Comparison of ENCODE assay signal across 16 mouse cellular contexts in the genomic region with DNA sequence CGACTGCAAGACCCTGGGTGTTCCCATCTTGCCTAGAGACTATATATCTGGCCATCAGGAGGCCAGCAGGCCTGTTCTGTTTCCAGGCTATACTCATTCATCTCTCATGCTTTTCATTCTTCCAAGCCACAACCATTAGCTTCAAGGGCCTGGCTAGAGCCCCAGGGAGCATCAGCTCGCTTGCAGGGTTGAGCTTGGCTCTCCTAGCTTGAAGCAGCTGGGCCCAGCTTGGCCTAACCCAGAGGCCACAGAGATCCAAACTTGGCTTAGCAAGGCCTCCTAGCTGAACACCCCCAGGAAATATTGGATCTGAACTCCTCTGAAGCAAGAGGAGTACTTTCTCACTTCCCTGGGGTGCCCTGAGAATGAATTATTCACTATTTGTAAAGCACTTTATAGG. TPM values are rescaled to one million over a fixed set of nuclear protein-coding genes. Genes with fewer than 3 reads are reported as not detected.
DNase-seq lines count a peak whose midpoint lies in the region; ATAC-seq lines count a peak whose summit lies in the region.
"Had no signal": no experiment of that assay in that cellular context is flagged by ENCODE, and none has a peak within 500 bp of the region (broad histone marks: within the 10 kb centered on the region; RNA-seq: fewer than 3 reads in every experiment).

No protein-coding gene starts in this region.

- no peak overlapping the region for H3K27ac ChIP-seq in kidney, embryonic 15.5 days
- no peak overlapping the region for H3K27ac ChIP-seq in hindbrain, embryonic 12.5 days
- H3K27ac ChIP-seq in neural tube, embryonic 15.5 days (replicated peaks), result no peak overlapping the region
- H3K27ac ChIP-seq: embryonic facial prominence, embryonic 13.5 days; hindbrain, embryonic 15.5 days; midbrain, embryonic 13.5 days had no signal

- no peaks in the 10 kb centered on the region for H3K27me3 ChIP-seq in kidney, embryonic 15.5 days
- no peaks in the 10 kb centered on the region for H3K27me3 ChIP-seq in hindbrain, embryonic 12.5 days
- no peaks in the 10 kb centered on the region for H3K27me3 ChIP-seq in neural tube, embryonic 15.5 days (replicated peaks)
- H3K27me3 ChIP-seq: CH12.LX; embryonic facial prominence, embryonic 13.5 days; hindbrain, embryonic 15.5 days; midbrain, embryonic 13.5 days had no signal

- DNase-seq in kidney, adult 9 months, result peak; percentile 6
- DNase-seq in heart, postnatal 10 days, result peak; percentile 71 to 74
- DNase-seq in lung, adult 18-20 months, result peak; percentile 23 to 36
- peak; percentile 49 for DNase-seq in testis, postnatal 10 days (ENCODE audit: low spot score)
- DNase-seq: cerebellum, postnatal 36 days; lung, embryonic 14.5 days; right cerebral cortex, postnatal 14 days; thymus, adult 2 months had no signal

- H3K4me2 ChIP-seq in kidney, embryonic 15.5 days, result no peak overlapping the region
- no peak overlapping the region for H3K4me2 ChIP-seq in hindbrain, embryonic 12.5 days (replicated peaks)
- no peak overlapping the region for H3K4me2 ChIP-seq in neural tube, embryonic 15.5 days
- H3K4me2 ChIP-seq: embryonic facial prominence, embryonic 13.5 days; hindbrain, embryonic 15.5 days; lung, embryonic 14.5 days; midbrain, embryonic 13.5 days had no signal

- H3K36me3 ChIP-seq in kidney, embryonic 15.5 days, result no peaks in the 10 kb centered on the region
- H3K36me3 ChIP-seq in hindbrain, embryonic 12.5 days, result no peaks in the 10 kb centered on the region
- no peaks in the 10 kb centered on the region for H3K36me3 ChIP-seq in neural tube, embryonic 15.5 days
- H3K36me3 ChIP-seq: embryonic facial prominence, embryonic 13.5 days; hindbrain, embryonic 15.5 days; midbrain, embryonic 13.5 days had no signal

- peaks cover 4% of the 10 kb centered on the region; the same call in 1 of the 2 replicates for H3K9me3 ChIP-seq in kidney, embryonic 15.5 days (replicated peaks)
- H3K9me3 ChIP-seq in hindbrain, embryonic 12.5 days (replicated peaks), result peaks cover 9% of the 10 kb centered on the region; the same call in 1 of the 2 replicates
- peaks cover 7% of the 10 kb centered on the region; the same call in 1 of the 2 replicates for H3K9me3 ChIP-seq in neural tube, embryonic 15.5 days (replicated peaks)

- 83% methylated on average over 2 of the region's 2 CpGs for WGBS in kidney, embryonic 15.5 days
- WGBS in hindbrain, embryonic 12.5 days, result 73% methylated on average over 2 of the region's 2 CpGs
- 78% methylated on average over 2 of the region's 2 CpGs for WGBS in neural tube, embryonic 15.5 days

- ATAC-seq in kidney, embryonic 15.5 days (replicated peaks; ENCODE audit: low FRiP score), result no peak
- ATAC-seq in hindbrain, embryonic 12.5 days (ENCODE audit: low FRiP score), result no peak
- ATAC-seq in neural tube, embryonic 15.5 days (ENCODE audit: low FRiP score), result no peak
- ATAC-seq: midbrain, embryonic 13.5 days had no signal

- H3K4me1 ChIP-seq in kidney, embryonic 15.5 days, result no peaks in the 10 kb centered on the region
- no peaks in the 10 kb centered on the region for H3K4me1 ChIP-seq in hindbrain, embryonic 12.5 days
- 0 out of 2 replicates have a peak, but pooled peaks cover 3% of the 10 kb centered on the region for H3K4me1 ChIP-seq in neural tube, embryonic 15.5 days
- H3K4me1 ChIP-seq: embryonic facial prominence, embryonic 13.5 days; hindbrain, embryonic 15.5 days; midbrain, embryonic 13.5 days had no signal

- H3K4me3 ChIP-seq in kidney, embryonic 15.5 days (replicated peaks), result no peak overlapping the region
- no peak overlapping the region for H3K4me3 ChIP-seq in hindbrain, embryonic 12.5 days
- no peak overlapping the region for H3K4me3 ChIP-seq in neural tube, embryonic 15.5 days (replicated peaks)
- H3K4me3 ChIP-seq: embryonic facial prominence, embryonic 13.5 days; hindbrain, embryonic 15.5 days; midbrain, embryonic 13.5 days had no signal

- H3K9ac ChIP-seq in kidney, embryonic 15.5 days, result no peak overlapping the region
- H3K9ac ChIP-seq in hindbrain, embryonic 12.5 days, result no peak overlapping the region
- H3K9ac ChIP-seq in neural tube, embryonic 15.5 days (replicated peaks), result no peak overlapping the region
- H3K9ac ChIP-seq: embryonic facial prominence, embryonic 13.5 days; hindbrain, embryonic 15.5 days; lung, embryonic 14.5 days; midbrain, embryonic 13.5 days had no signal

- intact Hi-C loops in heart, postnatal 10 days (cut with DNase I), result no loop called here

RNA-seq across cellular contexts. Expression of a gene that starts 50.3 kb away (rescaled TPM):
- polyA plus RNA-seq in kidney, embryonic 15.5 days (2015; fragmentation: Nextera tagmentation; extraction: Ambion mirVana), result 0.14 and 0.31 TPM in 2 replicates
- 10 to 100 TPM; 59.4 to 74.8 TPM for total RNA-seq in heart, postnatal 10 days (2021)
- polyA plus RNA-seq in hindbrain, embryonic 12.5 days (2016; fragmentation: Nextera tagmentation; extraction: Ambion mirVana), result 0.14 and 0.21 TPM in 2 replicates
- 0.22 and 0.42 TPM in 2 replicates for polyA plus RNA-seq in neural tube, embryonic 15.5 days (2015; fragmentation: Nextera tagmentation; extraction: Ambion mirVana)
- polyA plus RNA-seq: forebrain, embryonic 11.5 days; midbrain, embryonic 13.5 days had no signal

RNA-seq across cellular contexts. Expression of a gene that starts 50.4 kb away (rescaled TPM):
- polyA plus RNA-seq in kidney, embryonic 15.5 days (2015; fragmentation: Nextera tagmentation; extraction: Ambion mirVana), result 0.85 and 1.1 TPM in 2 replicates
- under 1 TPM; 0.50 to 0.99 TPM for total RNA-seq in heart, postnatal 10 days (2021)
- polyA plus RNA-seq in hindbrain, embryonic 12.5 days (2016; fragmentation: Nextera tagmentation; extraction: Ambion mirVana), result 0.30 and 0.47 TPM in 2 replicates
- polyA plus RNA-seq in neural tube, embryonic 15.5 days (2015; fragmentation: Nextera tagmentation; extraction: Ambion mirVana), result 0.40 and 0.59 TPM in 2 replicates
- polyA plus RNA-seq: forebrain, embryonic 11.5 days had no signal

Comparison
In these comparisons a context has a peak if more than half of its experiments do, and no peak if none do; other contexts are left out.
1. DNase-seq: peak in every context shown above with its lines; median percentile 72 in heart, postnatal 10 days; 49 in testis, postnatal 10 days; 30 in lung, adult 18-20 months; 6 in kidney, adult 9 months.